Mouse (Mus musculus) liver, adult 2 months (tissue): ENCODE measurements at regions not wholly inside any gene's neighbourhood (a gene's known extent, or its start where the extent isn't known, plus 50 kb on each side); places are given as distances from the start of the nearest gene placed in this dataset.

ENCODE experiments used
- CTCF ChIP-seq: fragments of 200-500 bp; IDR thresholded peaks from 2 replicates; pipeline ENCODE4 v1.5.1; 2011; ENCODE audit warnings: low read depth, low read length, control low read depth
- POLR2A ChIP-seq: fragments of 200-500 bp; IDR thresholded peaks from 2 replicates; pipeline ENCODE4 v1.6.1; 2011; ENCODE audit warnings: low read length, control low read depth; ENCODE audit not compliant: insufficient read depth; ENCODE audit errors: extremely low read depth

DNA sequence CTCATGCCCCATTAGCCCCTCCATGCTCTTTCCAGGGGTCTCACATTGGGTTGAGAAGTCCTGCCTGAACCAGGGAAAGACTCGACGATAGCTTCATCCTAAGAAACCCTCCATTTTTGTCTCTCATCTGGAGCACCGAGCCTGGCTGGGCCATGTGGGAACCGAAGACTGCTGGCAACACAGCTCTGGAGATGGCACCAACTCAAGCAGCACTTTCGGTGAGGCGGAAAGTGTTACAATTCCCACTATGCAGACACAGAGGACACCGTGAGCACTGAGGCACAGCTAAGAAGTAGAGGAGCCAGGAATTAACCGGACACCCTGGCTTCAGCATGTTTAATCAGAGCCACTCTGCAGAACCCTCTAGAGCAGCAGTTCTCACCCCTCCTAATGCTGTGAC lies 153.8 kb downstream of the Fgf18 start:
- TF ChIP-seq POLR2A, result no peak
- no peak for TF ChIP-seq CTCF
